Mouse (Mus musculus): ENCODE results near the gene Znrd1as.

Gene Znrd1as

DNA sequence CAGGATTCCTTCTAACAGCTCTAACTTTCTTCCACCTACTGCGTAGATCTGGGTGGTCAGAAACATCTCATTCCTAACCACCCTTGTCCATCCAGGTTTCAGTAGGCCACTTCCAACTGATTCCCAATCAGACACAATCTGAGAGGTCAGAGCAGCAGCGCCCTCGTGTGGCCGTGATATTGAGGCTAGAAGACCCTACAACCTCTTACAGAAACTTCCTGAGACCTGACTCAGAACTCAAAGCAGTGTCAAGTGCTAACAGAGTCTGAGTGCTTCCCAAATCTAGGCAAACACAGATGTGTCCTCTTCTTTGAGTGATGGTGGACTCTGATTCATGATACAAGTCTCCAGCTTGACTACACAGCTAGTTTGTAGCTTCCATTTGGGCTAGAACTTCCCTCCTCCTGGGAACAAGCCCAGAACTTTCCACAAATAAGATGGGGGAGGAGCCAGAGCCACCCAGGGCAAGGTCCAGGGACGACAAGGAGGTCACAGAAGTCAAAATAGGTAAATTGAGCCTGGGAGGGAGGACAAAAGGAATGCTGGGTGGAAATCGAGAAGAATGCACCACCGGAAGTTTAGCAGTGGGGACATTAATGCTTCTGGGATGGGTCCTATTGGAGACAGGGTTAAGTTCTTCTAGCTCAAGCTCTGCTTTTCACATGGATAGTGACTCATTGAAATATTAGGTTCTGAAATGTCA, 38.8 kb downstream of the Znrd1as start:
- DNase-seq (ENCODE audit: low read depth), result peak; percentile 56

DNA sequence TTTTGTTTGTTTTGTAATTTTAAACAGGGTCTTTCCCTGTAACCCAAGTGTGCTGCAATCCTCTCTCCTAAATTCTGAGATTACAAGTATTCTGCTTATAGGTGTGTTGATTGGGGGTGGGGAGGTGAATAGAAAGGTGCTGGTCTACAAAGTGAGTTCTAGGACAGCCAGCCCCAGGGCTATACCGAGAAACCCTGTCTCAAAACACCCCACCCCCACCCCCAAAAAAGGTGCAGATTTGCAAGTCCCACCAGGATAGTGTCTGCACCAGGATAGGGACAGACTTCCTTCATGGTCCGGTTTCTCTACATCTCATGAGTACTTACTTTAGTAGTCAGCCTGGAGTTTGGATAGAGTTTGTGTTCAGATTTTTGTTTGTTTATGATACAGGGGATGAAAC, 40.1 kb downstream of the Znrd1as start:
- DNase-seq (ENCODE audit: low read depth), result no peak

DNA sequence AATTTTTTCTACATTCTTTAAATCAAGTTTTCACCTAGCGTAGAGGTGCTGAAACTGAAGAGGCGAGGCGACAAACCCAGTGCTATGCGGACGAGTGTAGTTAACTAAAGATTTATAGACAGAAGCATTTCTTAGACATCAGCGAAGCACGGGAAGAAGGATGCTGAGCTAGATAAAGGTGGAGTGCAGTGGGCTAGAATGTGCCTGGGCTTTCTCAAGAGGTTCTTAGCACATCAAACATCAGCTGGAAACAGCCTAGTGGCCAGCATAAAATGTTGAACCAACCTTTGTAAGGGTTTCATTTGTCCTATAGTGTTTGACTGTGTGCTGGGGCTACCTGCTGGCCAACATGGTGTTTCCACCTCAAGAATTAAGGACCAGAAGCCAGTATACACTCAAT, 42.5 kb downstream of the Znrd1as start, which contains the start of gene Zfp57:
Gene Zfp57 (plus strand): TSS at position 301 of the 400 bp plus-strand sequence.
- no peak for DNase-seq (ENCODE audit: low read depth)

DNA sequence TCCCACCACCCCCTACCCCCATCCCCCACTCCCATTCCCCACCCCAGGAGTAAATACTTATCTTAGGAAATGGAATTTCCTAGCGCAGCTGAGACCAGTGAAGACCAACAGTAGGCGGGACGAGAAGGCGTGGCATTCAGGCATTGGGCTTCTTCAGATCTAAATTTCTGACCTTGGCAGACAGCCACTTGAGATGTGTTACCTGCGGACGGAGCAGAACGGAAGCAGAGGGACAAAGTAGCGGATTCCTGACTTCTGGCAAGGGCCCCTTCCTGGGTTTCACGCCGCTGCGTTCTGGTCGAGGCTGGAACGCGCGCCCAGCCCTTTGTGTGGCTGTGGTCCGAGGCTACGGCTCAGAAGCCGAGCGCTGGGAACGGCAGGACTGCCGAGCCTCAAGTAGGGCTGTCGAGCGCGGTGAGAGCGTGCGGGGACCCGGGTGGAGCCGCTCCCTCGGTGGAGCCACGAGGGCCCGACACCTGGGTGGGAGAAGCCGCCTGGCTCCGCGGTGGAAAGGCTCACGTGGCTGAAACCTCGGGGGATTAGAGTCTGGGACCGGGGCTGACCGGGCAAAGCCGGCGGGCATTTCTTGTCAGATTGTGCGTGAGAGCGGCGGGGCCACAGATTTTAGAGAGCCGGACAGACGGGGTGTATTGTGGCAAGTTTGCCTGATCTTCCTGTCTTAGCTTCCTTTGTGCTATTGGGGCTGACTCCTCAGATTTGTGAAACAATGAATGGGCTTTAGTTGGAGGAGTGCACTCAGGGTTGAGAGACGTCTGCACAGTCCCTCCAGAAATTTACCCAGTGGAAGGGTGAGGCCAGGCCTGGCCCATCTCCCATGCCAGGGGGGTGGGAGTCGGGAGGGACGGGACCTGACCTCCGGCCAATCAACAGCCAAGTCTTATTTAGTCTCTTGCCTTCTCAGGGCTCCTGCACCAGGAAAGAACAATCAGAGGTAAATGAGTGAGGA, 44.3 kb downstream of the Znrd1as start:
- peak; percentile 40 for DNase-seq (ENCODE audit: low read depth)

DNA sequence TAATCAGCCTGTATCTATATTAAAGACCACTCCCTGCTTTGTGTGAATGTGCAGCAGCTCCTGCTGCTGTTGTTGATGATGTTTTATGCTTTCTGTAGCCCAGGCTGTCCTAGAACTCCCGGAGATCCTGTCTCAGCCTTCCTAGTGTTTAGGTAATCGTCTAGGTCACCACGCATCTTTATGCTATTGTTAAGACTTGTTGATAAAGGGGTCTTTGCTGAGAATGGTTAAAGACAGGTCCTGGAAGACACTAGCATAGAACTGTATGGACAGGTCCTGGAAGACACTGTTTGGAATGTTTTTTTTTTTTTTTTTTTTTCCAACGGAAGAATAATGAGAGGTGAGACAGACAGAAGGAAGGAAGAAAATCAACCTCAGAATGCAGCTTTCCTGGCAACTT, 45.0 kb downstream of the Znrd1as start:
- DNase-seq (ENCODE audit: low read depth), result no peak

DNA sequence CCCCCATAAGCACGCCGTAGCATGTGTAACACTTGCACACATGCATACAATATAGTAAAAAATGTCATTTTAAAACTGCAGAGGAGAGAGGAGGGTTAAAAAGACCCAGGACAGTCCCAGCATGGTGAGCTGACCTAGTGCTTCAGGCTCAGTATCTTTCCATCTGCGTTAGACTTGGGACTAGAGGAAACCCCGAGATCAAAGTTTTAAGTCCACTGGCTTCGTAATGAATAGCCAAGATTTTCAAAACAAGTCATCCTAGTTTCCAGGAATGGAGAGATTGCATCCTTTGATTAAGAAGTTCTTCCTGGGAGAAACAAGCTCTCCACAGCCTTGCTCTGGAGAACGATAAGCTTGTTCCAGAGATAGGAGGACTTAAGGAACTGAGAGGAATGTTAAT, 49.8 kb downstream of the Znrd1as start:
- DNase-seq (ENCODE audit: low read depth), result no peak

DNA sequence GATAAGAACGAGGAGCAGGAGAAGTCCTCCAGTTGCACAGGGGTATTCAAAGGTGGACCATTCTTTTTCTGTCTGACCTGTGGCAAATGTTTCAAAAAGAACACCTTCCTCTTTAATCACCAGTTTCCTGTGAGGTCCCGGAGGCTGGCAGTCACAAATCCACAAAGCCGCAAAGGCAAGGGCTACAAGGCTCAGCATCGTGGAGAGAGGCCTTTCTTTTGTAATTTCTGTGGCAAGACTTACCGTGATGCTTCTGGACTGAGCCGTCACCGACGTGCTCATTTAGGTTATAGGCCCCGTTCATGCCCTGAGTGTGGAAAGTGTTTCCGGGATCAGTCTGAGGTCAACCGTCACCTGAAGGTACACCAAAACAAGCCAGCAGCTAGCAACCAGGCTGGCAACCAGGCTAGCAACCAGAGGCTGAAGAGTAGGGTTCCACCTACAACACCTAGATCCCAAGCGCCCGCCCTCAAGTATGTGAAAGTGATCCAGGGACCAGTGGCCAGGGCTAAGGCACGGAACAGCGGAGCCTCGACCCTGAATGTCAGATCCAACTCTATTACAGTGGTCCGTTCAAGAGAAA, 51.2 kb downstream of the Znrd1as start:
- no peak for DNase-seq (ENCODE audit: low read depth)

DNA sequence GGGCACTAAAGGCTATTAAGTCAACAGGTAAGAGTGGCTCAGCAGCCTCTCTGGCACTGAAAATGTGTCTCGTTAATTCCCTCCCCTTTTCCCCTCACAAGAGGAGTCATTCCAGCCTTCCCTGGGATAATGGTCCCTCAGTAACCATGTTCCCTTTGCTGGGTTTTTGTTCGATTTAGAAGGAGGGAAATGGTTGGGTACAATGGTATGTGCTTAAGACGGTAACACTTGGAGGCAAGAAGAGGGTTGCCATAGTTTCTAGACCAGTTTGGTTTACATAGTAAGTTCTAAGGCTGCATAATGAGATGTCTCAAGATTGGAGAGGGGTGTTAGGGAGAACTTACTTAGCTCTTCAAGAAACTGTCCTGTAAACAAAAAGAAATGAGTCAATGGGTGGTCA, 53.3 kb downstream of the Znrd1as start:
- no peak for DNase-seq (ENCODE audit: low read depth)

DNA sequence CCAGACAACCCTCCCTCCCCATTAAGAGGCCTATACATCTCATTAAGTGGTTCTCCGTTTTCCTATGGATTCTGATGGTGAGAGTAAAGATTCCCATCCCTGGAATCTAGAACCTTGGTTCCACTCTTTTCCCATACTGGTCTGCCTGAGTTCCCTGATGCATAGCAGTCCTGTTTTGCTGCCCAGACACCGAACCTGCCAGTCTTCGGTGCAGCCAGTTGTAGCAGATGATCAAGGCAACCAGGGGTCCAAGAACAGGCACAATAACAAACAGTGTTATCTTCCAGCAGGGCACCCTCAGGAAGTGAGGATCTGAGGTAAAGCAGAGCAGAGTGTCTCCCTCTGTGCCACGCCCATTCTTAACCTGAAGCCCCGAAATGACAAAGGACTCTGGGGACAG, 53.7 kb downstream of the Znrd1as start:
- no peak for DNase-seq (ENCODE audit: low read depth)
